Mouse (Mus musculus) v-Abl transformed pro-B cells (cell line): ENCODE measurements around the gene Gga1.

ENCODE experiments used
- in situ Hi-C, 2 experiments: fragments of 400-800 bp; cut with MboI; formaldehyde crosslinking; loops; one replicate each; pipeline ENCODE4 v1.15.1; 2025; ENCODE audit not compliant: unreplicated experiment in 2 of 2

Gga1 gene

GRCm38 (mm10) chr15:78926021-78926919 lies 49.3 kb downstream of the Gga1 start, which contains the start of gene Lgals1:
Lgals1 (plus strand) TSS chr15:78926725.
- in situ Hi-C loops, result no loop called here

- in situ Hi-C loops, result no loop called here
Observed at GRCm38 (mm10) chr15:78927021-78927787, 50.2 kb downstream of the Gga1 start.

- in situ Hi-C loops, result no loop called here
Observed at GRCm38 (mm10) chr15:78927788-78928457, 50.9 kb downstream of the Gga1 start.

- in situ Hi-C loops, result no loop called here
Observed at GRCm38 (mm10) chr15:78928539-78928938, 51.5 kb downstream of the Gga1 start.

GRCm38 (mm10) chr15:78930192-78930706 lies 53.3 kb downstream of the Gga1 start:
- in situ Hi-C loops, result no loop called here

GRCm38 (mm10) chr15:78930801-78931426 lies 53.9 kb downstream of the Gga1 start:
- in situ Hi-C loops, result no loop called here

- in situ Hi-C loops, result no loop called here
Observed at GRCm38 (mm10) chr15:78931577-78931976, 54.6 kb downstream of the Gga1 start.

- in situ Hi-C loops, result no loop called here
Observed at GRCm38 (mm10) chr15:78934784-78935320, 57.9 kb downstream of the Gga1 start, which contains the start of gene Nol12. Nol12 (plus strand) TSS chr15:78934933.

GRCm38 (mm10) chr15:78936403-78936802 lies 59.4 kb downstream of the Gga1 start:
- in situ Hi-C loops, result no loop called here

GRCm38 (mm10) chr15:78937311-78937710 lies 60.3 kb downstream of the Gga1 start:
- in situ Hi-C loops, result no loop called here

GRCm38 (mm10) chr15:78937963-78938362 lies 61.0 kb downstream of the Gga1 start:
- in situ Hi-C loops, result no loop called here

- in situ Hi-C loops, result loop anchor here in 1 of 2 experiments (5.0 kb wide), 1 partner anchor 38 kb away; no protein-coding TSS in a partner anchor
Observed at GRCm38 (mm10) chr15:78940325-78940724, 63.3 kb downstream of the Gga1 start.

GRCm38 (mm10) chr15:78942663-78943062 lies 65.7 kb downstream of the Gga1 start:
- in situ Hi-C loops, result loop anchor here in 1 of 2 experiments (5.0 kb wide), 1 partner anchor 40 kb away; no protein-coding TSS in a partner anchor
